Mouse (Mus musculus): ENCODE results near the gene Tmem120b. TPM values are rescaled to one million over a fixed set of nuclear protein-coding genes. Genes with fewer than 3 reads are reported as not detected.

The Tmem120b gene
- 18.0 and 18.1 TPM in 2 replicates for total RNA-seq (2014; rRNA removed)
- polyA plus RNA-seq (2015; fragmentation: Nextera tagmentation; extraction: Ambion mirVana): 21.2 and 22.2 TPM in 2 replicates

GRCm38 (mm10) chr5:123068115-123068514 lies at the start of gene Tmem120b:
TSS of gene Tmem120b (plus strand) at chr5:123068415.
- no peaks in the 10 kb centered on the region for H3K9me3 ChIP-seq (ENCODE audit: low read length)
- no peak for ATAC-seq
- TF ChIP-seq CTCF (IDR thresholded peaks at IDR 0.05; ENCODE audit: low read depth): no peak
- no peak within 1 kb of the TSS for H3K27ac ChIP-seq (ENCODE audit: low read depth, low read length)
- no peak within 1 kb of the TSS for H3K9ac ChIP-seq
- H3K4me2 ChIP-seq (ENCODE audit: low read depth): no peak within 1 kb of the TSS
- H3K27me3 ChIP-seq (ENCODE audit: insufficient read depth, low read length): no peaks in the 10 kb centered on the region
- no peak for DNase-seq
- H3K4me1 ChIP-seq (ENCODE audit: insufficient read depth): no peaks in the 10 kb centered on the region
- 91% methylated on average over 12 of the region's 12 CpGs for WGBS
- H3K36me3 ChIP-seq (ENCODE audit: insufficient read depth): no peaks in the 10 kb centered on the region
- no peak within 1 kb of the TSS for H3K4me3 ChIP-seq (ENCODE audit: low read depth, low read length)

DNA sequence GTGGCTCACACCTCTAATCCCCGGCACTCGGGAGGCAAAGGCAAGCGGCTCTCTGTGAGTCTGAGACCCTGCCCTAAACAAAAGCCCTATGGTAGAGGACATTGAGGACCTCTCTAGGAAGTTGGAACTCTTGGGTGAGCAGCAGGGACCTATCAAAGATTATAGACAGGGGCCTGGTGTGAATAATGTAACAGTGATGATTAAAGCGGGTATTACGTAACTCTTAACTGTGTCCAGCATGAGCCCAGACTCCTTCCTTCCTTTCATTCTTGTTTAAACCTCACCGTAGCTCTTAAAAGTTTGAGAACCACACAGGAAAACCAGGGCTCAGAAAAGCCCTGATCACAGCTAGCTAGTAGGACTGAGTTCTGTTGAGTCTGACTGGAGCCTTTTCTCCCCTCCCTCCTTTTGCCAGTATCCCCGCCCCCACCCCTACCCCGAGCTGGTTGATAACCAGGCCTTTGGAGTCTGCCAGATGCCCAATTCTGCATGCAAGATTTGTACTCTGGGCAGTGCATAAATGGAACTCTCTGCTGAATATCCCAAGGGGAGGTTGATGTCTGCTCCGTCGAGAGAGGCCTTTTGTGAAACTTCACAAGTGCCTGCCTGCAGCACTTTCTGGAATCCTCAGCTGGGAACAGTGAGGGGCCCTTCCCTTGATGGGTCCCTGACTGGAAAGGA lies 48.7 kb upstream of the Tmem120b start:
- TF ChIP-seq CTCF (IDR thresholded peaks at IDR 0.05; ENCODE audit: low read depth): no peak
- peaks cover 6% of the 10 kb centered on the region; the same call in 1 of the 2 replicates for H3K4me1 ChIP-seq (ENCODE audit: insufficient read depth)
- no peak overlapping the region for H3K4me2 ChIP-seq (ENCODE audit: low read depth)
- H3K27ac ChIP-seq (ENCODE audit: low read depth, low read length): peak overlapping the region; percentile 57
- no peak overlapping the region for H3K9ac ChIP-seq
- H3K27me3 ChIP-seq (ENCODE audit: insufficient read depth, low read length): no peaks in the 10 kb centered on the region
- 28% methylated on average over 10 of the region's 10 CpGs for WGBS
- ATAC-seq: peak; percentile 57
- H3K4me3 ChIP-seq (ENCODE audit: low read depth, low read length): no peak overlapping the region
- no peaks in the 10 kb centered on the region for H3K36me3 ChIP-seq (ENCODE audit: insufficient read depth)
- peak; percentile 56 for DNase-seq
- no peaks in the 10 kb centered on the region for H3K9me3 ChIP-seq (ENCODE audit: low read length)

GRCm38 (mm10) chr5:123020426-123020825 lies 47.8 kb upstream of the Tmem120b start:
- no peak overlapping the region for H3K9ac ChIP-seq
- H3K4me1 ChIP-seq (ENCODE audit: insufficient read depth): peaks cover 4% of the 10 kb centered on the region; the same call in 1 of the 2 replicates
- ATAC-seq (no peak), DNase-seq (no peak)
- no peak overlapping the region for H3K4me3 ChIP-seq (ENCODE audit: low read depth, low read length)
- H3K4me2 ChIP-seq (ENCODE audit: low read depth): no peak overlapping the region
- TF ChIP-seq CTCF (IDR thresholded peaks at IDR 0.05; ENCODE audit: low read depth): no peak
- H3K36me3 ChIP-seq (ENCODE audit: insufficient read depth): no peaks in the 10 kb centered on the region
- H3K9me3 ChIP-seq (ENCODE audit: low read length): no peaks in the 10 kb centered on the region
- H3K27me3 ChIP-seq (ENCODE audit: insufficient read depth, low read length): no peaks in the 10 kb centered on the region
- H3K27ac ChIP-seq (ENCODE audit: low read depth, low read length): 0 out of 2 replicates have a peak overlapping the region, but pooled peaks have one; percentile 40
- WGBS: 87% methylated on average over 5 of the region's 5 CpGs

GRCm38 (mm10) chr5:123021438-123021837 lies 46.8 kb upstream of the Tmem120b start:
- Histone ChIP-seq H3K4me1 (ENCODE audit: insufficient read depth) (no peaks in the 10 kb centered on the region), H3K27ac (ENCODE audit: low read depth, low read length) (no peak overlapping the region), H3K27me3 (ENCODE audit: insufficient read depth, low read length) (no peaks in the 10 kb centered on the region), H3K4me3 (ENCODE audit: low read depth, low read length) (no peak overlapping the region), H3K9ac (no peak overlapping the region), H3K9me3 (ENCODE audit: low read length) (no peaks in the 10 kb centered on the region), H3K4me2 (ENCODE audit: low read depth) (no peak overlapping the region), H3K36me3 (ENCODE audit: insufficient read depth) (no peaks in the 10 kb centered on the region)
- DNase-seq (no peak), ATAC-seq (no peak)
- TF ChIP-seq CTCF (IDR thresholded peaks at IDR 0.05; ENCODE audit: low read depth): no peak
- 94% methylated on average over 7 of the region's 7 CpGs for WGBS

GRCm38 (mm10) chr5:123023049-123023448 lies 45.2 kb upstream of the Tmem120b start:
- H3K27ac ChIP-seq (ENCODE audit: low read depth, low read length): no peak overlapping the region
- no peaks in the 10 kb centered on the region for H3K9me3 ChIP-seq (ENCODE audit: low read length)
- no peak overlapping the region for H3K9ac ChIP-seq
- no peak for TF ChIP-seq CTCF (IDR thresholded peaks at IDR 0.05; ENCODE audit: low read depth)
- H3K4me2 ChIP-seq (ENCODE audit: low read depth): no peak overlapping the region
- no peaks in the 10 kb centered on the region for H3K4me1 ChIP-seq (ENCODE audit: insufficient read depth)
- no peak for ATAC-seq
- no peaks in the 10 kb centered on the region for H3K27me3 ChIP-seq (ENCODE audit: insufficient read depth, low read length)
- no peak for DNase-seq
- 75% methylated on average over 6 of the region's 6 CpGs for WGBS
- no peaks in the 10 kb centered on the region for H3K36me3 ChIP-seq (ENCODE audit: insufficient read depth)
- no peak overlapping the region for H3K4me3 ChIP-seq (ENCODE audit: low read depth, low read length)

DNA sequence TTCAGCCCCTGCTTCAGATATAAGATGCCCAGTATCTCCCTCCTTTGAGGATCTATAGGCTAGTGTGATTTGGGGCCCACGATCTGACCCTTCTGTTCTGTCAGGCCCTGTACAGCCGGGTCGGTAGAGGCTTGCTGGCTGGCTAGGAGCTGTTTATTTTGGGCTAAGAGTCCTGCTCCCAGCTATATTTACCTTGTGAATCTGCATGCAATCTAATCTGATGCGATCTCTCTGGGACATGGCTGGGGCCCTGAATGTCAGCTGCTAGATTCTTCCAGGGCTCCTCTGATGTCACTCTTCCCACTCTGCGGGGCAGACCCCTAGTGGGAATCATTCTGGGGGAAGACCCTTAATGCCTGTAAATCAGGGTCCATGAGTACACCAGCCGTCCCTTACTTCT lies 43.9 kb upstream of the Tmem120b start:
- H3K4me3 ChIP-seq (ENCODE audit: low read depth, low read length): no peak overlapping the region
- H3K9ac ChIP-seq: no peak overlapping the region
- ATAC-seq (no peak), DNase-seq (no peak)
- no peaks in the 10 kb centered on the region for H3K27me3 ChIP-seq (ENCODE audit: insufficient read depth, low read length)
- no peak overlapping the region for H3K27ac ChIP-seq (ENCODE audit: low read depth, low read length)
- WGBS: 96% methylated on average over 6 of the region's 6 CpGs
- TF ChIP-seq CTCF (IDR thresholded peaks at IDR 0.05; ENCODE audit: low read depth): no peak
- H3K36me3 ChIP-seq (ENCODE audit: insufficient read depth): peaks cover 3% of the 10 kb centered on the region; the same call in 1 of the 2 replicates
- H3K4me1 ChIP-seq (ENCODE audit: insufficient read depth): no peaks in the 10 kb centered on the region
- H3K9me3 ChIP-seq (ENCODE audit: low read length): no peaks in the 10 kb centered on the region
- no peak overlapping the region for H3K4me2 ChIP-seq (ENCODE audit: low read depth)

GRCm38 (mm10) chr5:123024965-123025573 lies 43.1 kb upstream of the Tmem120b start:
- DNase-seq (no peak), ATAC-seq (no peak)
- H3K9me3 ChIP-seq (ENCODE audit: low read length): no peaks in the 10 kb centered on the region
- H3K4me2 ChIP-seq (ENCODE audit: low read depth): no peak overlapping the region
- no peaks in the 10 kb centered on the region for H3K27me3 ChIP-seq (ENCODE audit: insufficient read depth, low read length)
- no peak overlapping the region for H3K9ac ChIP-seq
- H3K27ac ChIP-seq (ENCODE audit: low read depth, low read length): no peak overlapping the region
- no peak for TF ChIP-seq CTCF (IDR thresholded peaks at IDR 0.05; ENCODE audit: low read depth)
- no peak overlapping the region for H3K4me3 ChIP-seq (ENCODE audit: low read depth, low read length)
- peaks cover 5% of the 10 kb centered on the region; the same call in 1 of the 2 replicates for H3K36me3 ChIP-seq (ENCODE audit: insufficient read depth)
- no peaks in the 10 kb centered on the region for H3K4me1 ChIP-seq (ENCODE audit: insufficient read depth)
- WGBS: 85% methylated on average over 9 of the region's 9 CpGs

Measured in forebrain, postnatal 0 days (tissue).